Mouse (Mus musculus) heart, adult 2 months (tissue): ENCODE results near the gene Tmem107.

ENCODE experiments used
- CTCF ChIP-seq: fragments of 200-600 bp; IDR thresholded peaks from 2 replicates; pipeline ENCODE4 v1.8.1; 2022; ENCODE audit warnings: antibody characterized with exemption, mild to moderate bottlenecking, moderate library complexity
- POLR2A ChIP-seq: fragments of 200-500 bp; IDR thresholded peaks from 2 replicates; pipeline ENCODE4 v1.6.1; 2011; ENCODE audit warnings: mild to moderate bottlenecking, low read depth, low read length, control low read depth; ENCODE audit not compliant: insufficient read depth

- TF ChIP-seq CTCF (no peak), POLR2A (peak; percentile 11; the same call in 1 of the 2 replicates)
These were observed 25.9 kb downstream of the Tmem107 start for GRCm38 (mm10) chr11:69096360-69096986.
